Mouse (Mus musculus) thymus, adult 2 months (tissue): ENCODE results near the gene Rpusd3.

ENCODE experiments used
- CTCF ChIP-seq: fragments of 200-500 bp; IDR thresholded peaks from 2 replicates; pipeline ENCODE4 v1.5.1; 2012; ENCODE audit warnings: mild to moderate bottlenecking, control low read depth, low read length, moderate library complexity, borderline replicate concordance; ENCODE audit not compliant: control insufficient read depth, poor library complexity, insufficient read depth; ENCODE audit errors: extremely low read depth
- POLR2A ChIP-seq: fragments of 200-500 bp; IDR thresholded peaks from 2 replicates; pipeline ENCODE4 v1.6.1; 2012; ENCODE audit warnings: mild to moderate bottlenecking, low read length, control low read depth, moderate library complexity; ENCODE audit not compliant: control insufficient read depth, poor library complexity, insufficient read depth; ENCODE audit errors: extremely low read depth

DNA sequence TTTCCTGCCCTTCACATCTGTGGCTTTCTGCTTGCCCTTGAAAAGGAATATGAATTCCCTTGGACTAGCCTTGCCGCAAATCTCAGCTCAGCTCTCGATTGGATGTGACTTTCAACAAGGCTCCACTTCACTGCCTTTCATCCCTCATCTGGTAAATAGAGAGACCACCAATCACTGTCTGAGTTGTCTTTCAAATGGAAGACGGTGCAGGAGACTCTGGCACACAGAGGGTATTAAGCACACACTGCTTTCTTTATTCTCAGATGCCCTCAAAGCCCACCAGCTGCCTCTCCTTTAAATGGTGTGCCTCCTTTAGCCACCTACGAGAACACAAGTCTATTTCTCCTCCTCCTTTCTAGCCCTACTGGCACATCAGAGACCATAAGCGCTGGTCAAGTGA lies 50.6 kb downstream of the Rpusd3 start:
- TF ChIP-seq POLR2A (no peak), CTCF (no peak)
